In the genomic region with DNA sequence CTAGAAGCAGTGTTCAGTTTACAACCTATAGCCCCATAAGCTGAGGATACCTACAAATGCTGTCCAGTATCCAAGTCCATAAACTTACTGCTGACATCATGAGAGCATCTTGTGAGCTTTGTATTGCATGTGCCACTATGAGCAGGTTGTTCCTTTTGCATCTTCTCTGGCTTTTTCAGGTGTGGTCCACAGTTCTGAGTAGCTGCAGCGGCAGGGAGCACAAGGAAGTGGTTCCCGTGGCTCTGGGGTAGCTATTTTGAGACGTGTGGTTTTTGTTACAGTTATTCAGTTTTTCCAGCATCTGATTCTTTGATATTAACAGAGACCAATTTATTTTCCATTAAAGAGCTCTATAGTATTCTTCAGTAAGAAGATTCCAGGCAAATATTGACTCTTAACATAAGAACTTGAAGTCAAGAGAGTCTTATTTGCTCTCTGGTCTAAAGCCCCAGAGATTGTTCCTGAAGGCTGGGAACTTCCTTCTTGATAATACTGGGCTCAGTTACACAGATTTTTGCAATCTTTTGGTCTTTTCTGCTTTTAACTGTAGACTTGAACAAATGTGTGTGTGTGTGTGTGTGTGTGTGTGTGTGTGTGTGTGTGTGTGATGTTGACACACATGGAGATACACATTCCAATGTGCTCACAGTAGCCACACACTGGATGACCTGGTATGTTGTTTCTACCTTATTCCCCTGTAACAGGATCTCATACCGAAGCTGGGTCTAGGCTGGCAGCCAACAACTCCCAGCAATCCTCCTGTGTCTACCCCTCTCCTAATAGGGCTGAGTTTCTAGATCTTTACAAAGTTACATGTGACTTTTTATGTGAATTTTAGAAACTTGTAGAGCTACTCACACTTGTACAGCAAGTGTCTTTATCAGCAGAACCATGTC, we compare ENCODE assay signal across 30 mouse cellular contexts.
A peak's percentile ranks its signal among the peaks of the same experiment; 100 is the strongest.
DNase-seq lines count a peak whose midpoint lies in the region; ATAC-seq and TF ChIP-seq lines count a peak whose summit lies in the region.
"Had no signal": no experiment of that assay in that cellular context is flagged by ENCODE, and none has a peak within 500 bp of the region (broad histone marks: within the 10 kb centered on the region; RNA-seq: fewer than 3 reads in every experiment).

No protein-coding gene starts in this region.

- TF ChIP-seq CTCF in brain, embryonic 14.5 days (IDR thresholded peaks at IDR 0.05; ENCODE audit: borderline replicate concordance, extremely low read depth, insufficient read depth, insufficient read length) = no peak

- no peaks in the 10 kb centered on the region for H3K9me3 ChIP-seq in limb, embryonic 13.5 days
- H3K9me3 ChIP-seq in limb, embryonic 10.5 days (replicated peaks) = no peaks in the 10 kb centered on the region
- no peaks in the 10 kb centered on the region for H3K9me3 ChIP-seq in forebrain, embryonic 16.5 days (ENCODE audit: control insufficient read depth, low read length)
- H3K9me3 ChIP-seq: embryonic facial prominence, embryonic 15.5 days; forebrain, embryonic 12.5 days; midbrain, embryonic 15.5 days had no signal

- H3K27ac ChIP-seq in limb, embryonic 13.5 days = no peak overlapping the region; the same call in 1 of the 2 replicates
- H3K27ac ChIP-seq in limb, embryonic 10.5 days = no peak overlapping the region
- no peak overlapping the region for H3K27ac ChIP-seq in forebrain, embryonic 16.5 days (ENCODE audit: low read length)
- H3K27ac ChIP-seq: embryonic facial prominence, embryonic 15.5 days; forebrain, embryonic 12.5 days; hindbrain, embryonic 14.5 days; layer of hippocampus, adult 2 months; liver, embryonic 14.5 days; midbrain, embryonic 15.5 days had no signal

- H3K4me1 ChIP-seq in limb, embryonic 13.5 days = peaks cover 5% of the 10 kb centered on the region; the same call in 1 of the 2 replicates
- H3K4me1 ChIP-seq in limb, embryonic 10.5 days = no peaks in the 10 kb centered on the region
- 0 out of 2 replicates have a peak, but pooled peaks cover 3% of the 10 kb centered on the region for H3K4me1 ChIP-seq in forebrain, embryonic 16.5 days (replicated peaks; ENCODE audit: control insufficient read depth, insufficient read depth, low read length)
- H3K4me1 ChIP-seq: embryonic facial prominence, embryonic 15.5 days; forebrain, embryonic 12.5 days; midbrain, embryonic 15.5 days had no signal

- H3K36me3 ChIP-seq in limb, embryonic 13.5 days = no peaks in the 10 kb centered on the region
- H3K36me3 ChIP-seq in limb, embryonic 10.5 days = no peaks in the 10 kb centered on the region
- 0 out of 2 replicates have a peak, but pooled peaks cover 2% of the 10 kb centered on the region for H3K36me3 ChIP-seq in forebrain, embryonic 16.5 days (ENCODE audit: control insufficient read depth, insufficient read depth)
- H3K36me3 ChIP-seq: embryonic facial prominence, embryonic 15.5 days; forebrain, embryonic 12.5 days; midbrain, embryonic 15.5 days had no signal

- H3K4me2 ChIP-seq in limb, embryonic 13.5 days (replicated peaks) = no peak overlapping the region
- no peak overlapping the region for H3K4me2 ChIP-seq in forebrain, embryonic 16.5 days (ENCODE audit: low read length)
- H3K4me2 ChIP-seq: embryonic facial prominence, embryonic 15.5 days; forebrain, embryonic 12.5 days; heart, embryonic 11.5 days; hindbrain, embryonic 14.5 days; midbrain, embryonic 15.5 days had no signal

- no peaks in the 10 kb centered on the region for H3K27me3 ChIP-seq in limb, embryonic 13.5 days
- no peaks in the 10 kb centered on the region for H3K27me3 ChIP-seq in limb, embryonic 10.5 days (ENCODE audit: low read depth, poor library complexity, severe bottlenecking)
- no peaks in the 10 kb centered on the region for H3K27me3 ChIP-seq in forebrain, embryonic 16.5 days (replicated peaks; ENCODE audit: control insufficient read depth, insufficient read depth, low read length)
- H3K27me3 ChIP-seq: embryonic facial prominence, embryonic 15.5 days; forebrain, embryonic 12.5 days; midbrain, embryonic 15.5 days had no signal

- no peak for TF ChIP-seq POLR2A in brain, embryonic 14.5 days (IDR thresholded peaks at IDR 0.05; ENCODE audit: borderline replicate concordance, extremely low read depth, insufficient read depth, insufficient read length, poor library complexity, severe bottlenecking)

- no peak overlapping the region for H3K9ac ChIP-seq in limb, embryonic 13.5 days
- no peak overlapping the region for H3K9ac ChIP-seq in forebrain, embryonic 16.5 days (replicated peaks; ENCODE audit: low read depth, low read length)
- H3K9ac ChIP-seq: embryonic facial prominence, embryonic 15.5 days; forebrain, embryonic 12.5 days; hindbrain, embryonic 14.5 days; liver, embryonic 14.5 days; midbrain, embryonic 15.5 days had no signal

- H3K4me3 ChIP-seq in limb, embryonic 13.5 days = no peak overlapping the region
- no peak overlapping the region for H3K4me3 ChIP-seq in limb, embryonic 10.5 days
- no peak overlapping the region for H3K4me3 ChIP-seq in forebrain, embryonic 16.5 days (replicated peaks; ENCODE audit: low read length)
- H3K4me3 ChIP-seq: embryonic facial prominence, embryonic 15.5 days; forebrain, embryonic 12.5 days; layer of hippocampus, adult 2 months; midbrain, embryonic 15.5 days had no signal

- ATAC-seq in limb, embryonic 13.5 days (ENCODE audit: low FRiP score, low read depth) = peak; percentile 80
- no peak for ATAC-seq in forebrain, embryonic 16.5 days
- ATAC-seq: activated CD4-positive, CD25-positive, alpha-beta regulatory T cell, adult 4 months; intestine, postnatal 0 days; midbrain, embryonic 15.5 days had no signal

- no peak for DNase-seq in limb, embryonic 10.5 days (ENCODE audit: low spot score)
- DNase-seq in 3T3-L1 (ENCODE audit: low read depth, low spot score) = peak; percentile 12
- DNase-seq in brain, embryonic 14.5 days (ENCODE audit: low read depth) = peak; percentile 36
- peak; percentile 5 for DNase-seq in lung, postnatal 14 days
- DNase-seq in gastrocnemius, adult 8-10 months (ENCODE audit: low spot score in 2 of 2) = no peak
- no peak for DNase-seq in embryo, embryonic 9.5 days (ENCODE audit: extremely low spot score)
- DNase-seq: adrenal gland, adult 2 months; B cell, adult 2 months; cerebellum, adult 11 months; cerebellum, adult 9-10 months; cerebellum, postnatal 36 days; gastrocnemius, postnatal 25 days; heart, adult 18-20 months; heart, postnatal 4 days; kidney, adult 9 months; kidney, postnatal 25 days; liver; right cerebral cortex, postnatal 25 days; thymus, postnatal 36 days had no signal

- 44% methylated on average over 4 of the region's 4 CpGs for WGBS in limb, embryonic 13.5 days
- WGBS in limb, embryonic 10.5 days = 88% methylated on average over 4 of the region's 4 CpGs
- WGBS in forebrain, embryonic 16.5 days = 62% methylated on average over 4 of the region's 4 CpGs

Comparison
In these comparisons a context has a peak if more than half of its experiments do, and no peak if none do; other contexts are left out.
1. DNase-seq: peak in 3T3-L1 (single experiment), brain, embryonic 14.5 days (single experiment) and lung, postnatal 14 days (single experiment); none in limb, embryonic 10.5 days (single experiment), gastrocnemius, adult 8-10 months (0 of 2) and embryo, embryonic 9.5 days (single experiment).